Mouse (Mus musculus) layer of hippocampus, adult 18-20 months (tissue): ENCODE data around the gene 1700029F12Rik. TPM values are rescaled to one million over a fixed set of nuclear protein-coding genes. Genes with fewer than 3 reads are reported as not detected.

Experiments
- DNase-seq, 2 experiments: peaks; one replicate each; pipeline ENCODE4 v3.0.0; 2022; ENCODE audit warnings: low spot score in 2 of 2
- total RNA-seq, 2 experiments: library from RNA; stranded (reverse); gene quantifications; 2 replicates each; pipeline ENCODE4 v1.2.3; 2021

Gene 1700029F12Rik
- total RNA-seq, 2 experiments from 2014 or later = not detected

- DNase-seq = no peak
These were observed 4.1 kb downstream of the 1700029F12Rik start for GRCm38 (mm10) chr13:97030075-97030474.

GRCm38 (mm10) chr13:97021906-97022305 lies 12.3 kb downstream of the 1700029F12Rik start:
- no peak for DNase-seq

- DNase-seq = no peak
These were observed 14.0 kb downstream of the 1700029F12Rik start for GRCm38 (mm10) chr13:97020122-97020521.

- DNase-seq = no peak
These were observed 16.5 kb downstream of the 1700029F12Rik start for GRCm38 (mm10) chr13:97017711-97018110.

- DNase-seq = no peak
These were observed 19.8 kb downstream of the 1700029F12Rik start for GRCm38 (mm10) chr13:97014366-97014765.

GRCm38 (mm10) chr13:97008266-97009153 lies 25.7 kb downstream of the 1700029F12Rik start:
- peak; percentile 30 to 73 for DNase-seq

GRCm38 (mm10) chr13:97007501-97008265 lies 26.5 kb downstream of the 1700029F12Rik start:
- peak in 1 of 2 experiments; percentile 4 for DNase-seq

GRCm38 (mm10) chr13:97006784-97007183 lies 27.4 kb downstream of the 1700029F12Rik start:
- no peak for DNase-seq

- no peak for DNase-seq
These were observed 37.1 kb downstream of the 1700029F12Rik start for GRCm38 (mm10) chr13:96997080-96997479.

GRCm38 (mm10) chr13:96995243-96995642 lies 38.9 kb downstream of the 1700029F12Rik start:
- no peak for DNase-seq

- DNase-seq = no peak
These were observed 40.7 kb downstream of the 1700029F12Rik start for GRCm38 (mm10) chr13:96993291-96993989.

GRCm38 (mm10) chr13:96990561-96991265 lies 43.4 kb downstream of the 1700029F12Rik start:
- DNase-seq = no peak

GRCm38 (mm10) chr13:96990045-96990444 lies 44.1 kb downstream of the 1700029F12Rik start:
- no peak for DNase-seq

GRCm38 (mm10) chr13:96989129-96989528 lies 45.0 kb downstream of the 1700029F12Rik start:
- DNase-seq = no peak

- DNase-seq = no peak
These were observed 48.4 kb downstream of the 1700029F12Rik start for GRCm38 (mm10) chr13:96985599-96986275.

- DNase-seq = no peak
These were observed 49.5 kb downstream of the 1700029F12Rik start for GRCm38 (mm10) chr13:96984688-96985087.

- no peak for DNase-seq
These were observed 50.7 kb downstream of the 1700029F12Rik start for GRCm38 (mm10) chr13:96983251-96984126.

GRCm38 (mm10) chr13:96980561-96980960 lies 53.6 kb downstream of the 1700029F12Rik start:
- DNase-seq = no peak

- DNase-seq = no peak
These were observed 57.1 kb downstream of the 1700029F12Rik start for GRCm38 (mm10) chr13:96976986-96977595.
